Mouse (Mus musculus): ENCODE results near the gene Sptssb. TPM values are rescaled to one million over a fixed set of nuclear protein-coding genes. Genes with fewer than 3 reads are reported as not detected.

Sptssb gene
- polyA plus RNA-seq, 2 experiments = 0.48 to 0.50 TPM

GRCm38 (mm10) chr3:69800829-69801384 lies 58.8 kb downstream of the Sptssb start:
- no peaks in the 10 kb centered on the region for H3K9me3 ChIP-seq (ENCODE audit: control insufficient read depth, low read length)
- H3K36me3 ChIP-seq (ENCODE audit: control insufficient read depth, insufficient read depth, low read length) = no peaks in the 10 kb centered on the region
- TF ChIP-seq POLR2A (IDR thresholded peaks at IDR 0.05; ENCODE audit: borderline replicate concordance, extremely low read depth, insufficient read depth, insufficient read length) = no peak
- DNase-seq (ENCODE audit: low spot score) = no peak
- no peak overlapping the region for H3K4me2 ChIP-seq (replicated peaks; ENCODE audit: low read depth, low read length, severe bottlenecking)
- ATAC-seq (ENCODE audit: low FRiP score, low read depth) = no peak
- H3K9ac ChIP-seq (ENCODE audit: low read depth, low read length, severe bottlenecking) = no peak overlapping the region
- no peak overlapping the region for H3K4me3 ChIP-seq (replicated peaks; ENCODE audit: low read length)
- H3K27me3 ChIP-seq (ENCODE audit: control insufficient read depth, insufficient read depth, low read length) = no peaks in the 10 kb centered on the region
- no peaks in the 10 kb centered on the region for H3K4me1 ChIP-seq (ENCODE audit: control insufficient read depth, insufficient read depth, low read length)
- H3K27ac ChIP-seq (replicated peaks; ENCODE audit: low read depth, low read length) = no peak overlapping the region
- 46% methylated on average over 7 of the region's 7 CpGs for WGBS

- DNase-seq (ENCODE audit: low spot score) = no peak
- 81% methylated on average over 1 of the region's 1 CpGs for WGBS
Measured at GRCm38 (mm10) chr3:69799096-69799495, 60.6 kb downstream of the Sptssb start.

GRCm38 (mm10) chr3:69797969-69798368 lies 61.8 kb downstream of the Sptssb start:
- H3K4me1 ChIP-seq (ENCODE audit: control insufficient read depth, insufficient read depth, low read length) = no peaks in the 10 kb centered on the region
- 88% methylated on average over 2 of the region's 2 CpGs for WGBS
- H3K27ac ChIP-seq (replicated peaks; ENCODE audit: low read depth, low read length) = no peak overlapping the region
- H3K36me3 ChIP-seq (ENCODE audit: control insufficient read depth, insufficient read depth, low read length) = no peaks in the 10 kb centered on the region
- no peaks in the 10 kb centered on the region for H3K9me3 ChIP-seq (ENCODE audit: control insufficient read depth, low read length)
- TF ChIP-seq POLR2A (IDR thresholded peaks at IDR 0.05; ENCODE audit: borderline replicate concordance, extremely low read depth, insufficient read depth, insufficient read length) = no peak
- H3K4me2 ChIP-seq (replicated peaks; ENCODE audit: low read depth, low read length, severe bottlenecking) = no peak overlapping the region
- H3K4me3 ChIP-seq (replicated peaks; ENCODE audit: low read length) = no peak overlapping the region
- DNase-seq (ENCODE audit: low spot score) = no peak
- no peak for ATAC-seq (ENCODE audit: low FRiP score, low read depth)
- H3K27me3 ChIP-seq (ENCODE audit: control insufficient read depth, insufficient read depth, low read length) = no peaks in the 10 kb centered on the region
- no peak overlapping the region for H3K9ac ChIP-seq (ENCODE audit: low read depth, low read length, severe bottlenecking)

More at GRCm38 (mm10) chr3:69799096-69799495, 60.6 kb downstream of the Sptssb start:
- Histone ChIP-seq H3K9ac (ENCODE audit: low read depth, low read length, severe bottlenecking) (no peak overlapping the region), H3K27me3 (ENCODE audit: control insufficient read depth, insufficient read depth, low read length) (no peaks in the 10 kb centered on the region), H3K4me3 (replicated peaks; ENCODE audit: low read length) (no peak overlapping the region), H3K27ac (replicated peaks; ENCODE audit: low read depth, low read length) (no peak overlapping the region), H3K4me2 (replicated peaks; ENCODE audit: low read depth, low read length, severe bottlenecking) (no peak overlapping the region), H3K4me1 (ENCODE audit: control insufficient read depth, insufficient read depth, low read length) (no peaks in the 10 kb centered on the region), H3K9me3 (ENCODE audit: control insufficient read depth, low read length) (no peaks in the 10 kb centered on the region), H3K36me3 (ENCODE audit: control insufficient read depth, insufficient read depth, low read length) (no peaks in the 10 kb centered on the region)
- no peak for TF ChIP-seq POLR2A (IDR thresholded peaks at IDR 0.05; ENCODE audit: borderline replicate concordance, extremely low read depth, insufficient read depth, insufficient read length)
- ATAC-seq (ENCODE audit: low FRiP score, low read depth) = no peak

GRCm38 (mm10) chr3:69797533-69797932 lies 62.2 kb downstream of the Sptssb start:
- DNase-seq (ENCODE audit: low spot score) (no peak), ATAC-seq (ENCODE audit: low FRiP score, low read depth) (no peak)
- Histone ChIP-seq H3K27ac (replicated peaks; ENCODE audit: low read depth, low read length) (no peak overlapping the region), H3K4me1 (ENCODE audit: control insufficient read depth, insufficient read depth, low read length) (no peaks in the 10 kb centered on the region), H3K36me3 (ENCODE audit: control insufficient read depth, insufficient read depth, low read length) (no peaks in the 10 kb centered on the region), H3K27me3 (ENCODE audit: control insufficient read depth, insufficient read depth, low read length) (no peaks in the 10 kb centered on the region), H3K4me2 (replicated peaks; ENCODE audit: low read depth, low read length, severe bottlenecking) (no peak overlapping the region), H3K9me3 (ENCODE audit: control insufficient read depth, low read length) (no peaks in the 10 kb centered on the region), H3K4me3 (replicated peaks; ENCODE audit: low read length) (no peak overlapping the region), H3K9ac (ENCODE audit: low read depth, low read length, severe bottlenecking) (no peak overlapping the region)
- no peak for TF ChIP-seq POLR2A (IDR thresholded peaks at IDR 0.05; ENCODE audit: borderline replicate concordance, extremely low read depth, insufficient read depth, insufficient read length)
- 82% methylated on average over 4 of the region's 4 CpGs for WGBS

GRCm38 (mm10) chr3:69792823-69793417 lies 66.8 kb downstream of the Sptssb start:
- DNase-seq (ENCODE audit: low spot score) = no peak

More at GRCm38 (mm10) chr3:69792823-69793417, 66.8 kb downstream of the Sptssb start:
- no peaks in the 10 kb centered on the region for H3K36me3 ChIP-seq (ENCODE audit: control insufficient read depth, insufficient read depth, low read length)
- no peaks in the 10 kb centered on the region for H3K4me1 ChIP-seq (ENCODE audit: control insufficient read depth, insufficient read depth, low read length)
- no peak for ATAC-seq (ENCODE audit: low FRiP score, low read depth)
- H3K9me3 ChIP-seq (ENCODE audit: control insufficient read depth, low read length) = no peaks in the 10 kb centered on the region
- TF ChIP-seq POLR2A (IDR thresholded peaks at IDR 0.05; ENCODE audit: borderline replicate concordance, extremely low read depth, insufficient read depth, insufficient read length) = no peak
- H3K9ac ChIP-seq (ENCODE audit: low read depth, low read length, severe bottlenecking) = no peak overlapping the region
- H3K4me2 ChIP-seq (replicated peaks; ENCODE audit: low read depth, low read length, severe bottlenecking) = no peak overlapping the region
- WGBS = 66% methylated on average over 3 of the region's 3 CpGs
- no peaks in the 10 kb centered on the region for H3K27me3 ChIP-seq (ENCODE audit: control insufficient read depth, insufficient read depth, low read length)
- H3K4me3 ChIP-seq (replicated peaks; ENCODE audit: low read length) = no peak overlapping the region
- H3K27ac ChIP-seq (replicated peaks; ENCODE audit: low read depth, low read length) = no peak overlapping the region
